Mouse (Mus musculus) olfactory bulb, adult 2 months (tissue): Measurements from ENCODE around the gene Epop.

Source experiments
- CTCF ChIP-seq: fragments of 200-500 bp; IDR thresholded peaks from 2 replicates; pipeline ENCODE4 v1.5.1; 2012; ENCODE audit warnings: low read depth, mild to moderate bottlenecking, low read length, moderate library complexity; ENCODE audit not compliant: insufficient read depth
- POLR2A ChIP-seq: fragments of 200-500 bp; IDR thresholded peaks from 2 replicates; pipeline ENCODE4 v1.6.1; 2012; ENCODE audit warnings: mild to moderate bottlenecking, low read depth, low read length, moderate library complexity; ENCODE audit not compliant: insufficient read depth

DNA sequence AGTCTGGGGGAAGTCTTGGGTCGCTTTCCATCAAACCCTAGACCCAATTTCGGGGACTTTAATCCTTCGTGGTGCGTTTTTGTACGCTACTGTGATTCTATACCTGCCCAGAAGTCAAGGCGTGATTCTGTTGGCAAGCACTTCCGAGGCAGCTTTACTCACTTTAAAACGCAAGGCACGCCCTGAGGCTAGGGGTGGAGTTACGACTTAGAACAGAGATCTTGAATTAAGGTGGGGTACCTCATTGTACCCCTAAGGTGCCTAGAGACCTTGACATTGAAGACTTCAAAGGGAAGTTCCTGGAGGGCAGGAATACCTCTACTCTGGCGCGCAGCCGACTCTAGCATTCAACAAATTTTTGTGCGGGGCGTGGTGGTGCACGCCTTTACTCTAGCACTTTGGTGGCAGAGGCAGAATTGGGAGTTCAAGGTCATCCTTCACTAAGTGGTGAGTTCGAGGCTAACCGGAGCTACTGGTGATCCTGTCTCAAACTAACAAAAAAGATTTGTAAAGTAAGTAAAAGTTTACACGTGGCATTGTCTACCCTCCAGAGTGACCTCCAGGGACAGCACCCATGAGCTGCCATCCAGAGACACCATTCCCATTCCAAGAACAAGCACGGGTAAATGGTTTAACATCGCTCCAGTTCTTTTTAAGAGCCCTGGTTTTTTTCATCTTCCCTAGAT lies 32.8 kb upstream of the Epop start:
- no peak for TF ChIP-seq POLR2A
- no peak for TF ChIP-seq CTCF
